Mouse (Mus musculus) myocyte (in vitro differentiated cells): ENCODE measurements around the gene Plk3.

Experiments
- CEBPB ChIP-seq: IDR thresholded peaks from 2 replicates; pipeline ENCODE4 v1.6.1; 2011; ENCODE audit warnings: mild to moderate bottlenecking, moderate library complexity; ENCODE audit not compliant: poor library complexity, insufficient read depth, severe bottlenecking
- POLR2A ChIP-seq: IDR thresholded peaks from one replicate; pipeline ENCODE4 v1.6.1; 2011; ENCODE audit warnings: low read depth, mild to moderate bottlenecking, control low read depth, moderate library complexity; ENCODE audit not compliant: insufficient read length

DNA sequence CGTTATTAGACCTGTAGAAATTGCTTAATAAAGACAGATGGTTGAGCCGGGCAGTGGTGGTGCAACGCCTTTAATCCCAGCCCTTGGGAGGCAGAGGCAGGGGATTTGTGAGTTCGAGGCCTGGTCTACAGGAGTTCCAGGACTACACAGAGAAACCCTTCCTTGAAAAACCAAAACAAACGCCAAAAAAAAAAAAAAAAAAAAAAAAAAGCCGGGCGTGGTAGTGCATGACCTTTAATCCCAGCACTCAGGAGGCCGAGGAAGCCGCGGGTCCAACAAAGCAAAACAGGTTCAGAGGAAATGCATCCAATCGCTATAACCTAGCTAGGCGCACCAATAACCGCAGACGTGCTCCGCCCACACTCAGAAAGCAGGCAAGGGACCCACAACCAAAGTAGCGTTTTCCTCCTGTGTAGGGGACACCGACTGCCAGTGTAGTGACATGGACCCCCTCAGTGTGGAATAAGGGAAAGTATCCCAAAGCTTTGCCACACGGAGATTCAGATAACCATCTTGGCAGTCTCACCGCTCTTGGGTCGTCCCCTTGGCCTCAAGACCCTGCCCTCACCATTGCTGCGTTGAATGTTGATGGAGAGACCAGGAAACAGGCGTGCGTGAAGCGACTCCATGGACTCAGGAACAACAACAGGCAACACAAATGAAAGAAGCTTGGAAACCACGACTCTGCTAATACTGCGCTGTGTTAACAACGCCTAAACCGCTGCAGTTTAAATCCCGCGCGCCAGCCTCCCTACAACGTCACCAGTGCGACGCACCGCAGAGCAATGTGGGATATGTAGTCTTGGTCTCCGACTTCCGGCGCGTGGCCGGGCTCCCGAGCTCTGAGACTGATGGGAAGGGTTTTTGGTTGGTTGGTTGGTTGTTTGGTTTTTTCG lies 48.3 kb upstream of the Plk3 start, which contains the start of gene Kif2c:
- TF ChIP-seq POLR2A, result peak; percentile 54
- no peak for TF ChIP-seq CEBPB
